Mouse (Mus musculus) lung, postnatal 0 days (tissue): ENCODE measurements around the gene Lcn5.
A peak's percentile ranks its signal among the peaks of the same experiment; 100 is the strongest.

Experiments
- CTCF ChIP-seq: IDR thresholded peaks from 2 replicates; pipeline ENCODE4 v1.5.1; 2016; ENCODE audit warnings: antibody characterized with exemption, mild to moderate bottlenecking
- EP300 ChIP-seq: IDR thresholded peaks from 2 replicates; pipeline ENCODE4 v1.6.1; 2016; ENCODE audit warnings: antibody characterized with exemption, mild to moderate bottlenecking, control low read depth

- peak; percentile 75 for TF ChIP-seq CTCF
- TF ChIP-seq EP300, result no peak
These were observed 5.8 kb downstream of the Lcn5 start for GRCm38 (mm10) chr2:25663511-25663910.
